Mouse (Mus musculus) bone marrow macrophage, adult 2 months (primary cell): ENCODE data around the gene Meox1. TPM values are rescaled to one million over a fixed set of nuclear protein-coding genes. Genes with fewer than 3 reads are reported as not detected.

Experiments
- H3K27ac ChIP-seq: 2 replicates; pipeline ENCODE4 v1.5.1; 2012; ENCODE audit warnings: low read depth, low read length; ENCODE audit not compliant: insufficient read depth
- H3K4me1 ChIP-seq: 2 replicates; pipeline ENCODE4 v1.6.1; 2012; ENCODE audit warnings: low read length; ENCODE audit not compliant: control insufficient read depth, insufficient read depth
- H3K4me3 ChIP-seq: 2 replicates; pipeline ENCODE4 v1.5.1; 2012; ENCODE audit warnings: mild to moderate bottlenecking, low read length, moderate library complexity; ENCODE audit not compliant: insufficient read depth
- CTCF ChIP-seq: IDR thresholded peaks from 2 replicates; pipeline ENCODE4 v1.5.1; 2012; ENCODE audit warnings: low read depth, mild to moderate bottlenecking, low read length, moderate library complexity
- POLR2A ChIP-seq: IDR thresholded peaks from 2 replicates; pipeline ENCODE4 v1.6.1; 2012; ENCODE audit warnings: mild to moderate bottlenecking, low read depth, low read length, borderline replicate concordance
- polyA plus RNA-seq: library from polyadenylated mRNA; stranded (reverse); fragments of >200 nt; gene quantifications from 2 replicates; pipeline ENCODE4 v1.2.4, GENCODE M21; 2012; ENCODE audit not compliant: missing spikeins, insufficient read depth, insufficient read length

The Meox1 gene
- polyA plus RNA-seq, 1 experiment = not detected

DNA sequence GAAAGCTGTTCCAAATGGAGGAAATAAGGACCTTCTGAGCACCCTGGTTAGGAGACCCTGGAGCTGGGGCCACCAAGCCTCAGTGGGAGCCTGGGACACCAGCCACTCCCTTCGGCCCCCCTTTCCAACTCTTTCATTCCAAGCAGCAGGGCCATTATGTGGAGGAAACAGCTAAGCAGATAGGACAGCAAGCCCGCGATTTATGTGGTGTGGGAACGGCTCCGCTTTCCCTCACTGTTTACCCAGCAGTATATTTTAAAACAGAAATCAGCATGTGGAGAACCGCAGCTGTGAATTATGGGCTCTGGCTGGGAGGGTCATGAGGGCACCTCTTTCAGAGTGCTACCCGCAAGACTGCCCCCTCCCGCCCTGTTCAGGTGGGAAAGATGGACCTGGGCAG is 7.1 kb upstream of the Meox1 start:
- no peak overlapping the region for H3K27ac ChIP-seq

GRCm38 (mm10) chr11:101898328-101898727 is 4.2 kb upstream of the Meox1 start:
- no peak overlapping the region for H3K27ac ChIP-seq
- no peaks in the 10 kb centered on the region for H3K4me1 ChIP-seq
- no peak overlapping the region for H3K4me3 ChIP-seq
- TF ChIP-seq POLR2A (no peak), CTCF (no peak)

More for the DNA sequence above, 7.1 kb upstream of the Meox1 start:
- Histone ChIP-seq H3K4me1 (no peaks in the 10 kb centered on the region), H3K4me3 (no peak overlapping the region)
- TF ChIP-seq CTCF (no peak), POLR2A (no peak)

DNA sequence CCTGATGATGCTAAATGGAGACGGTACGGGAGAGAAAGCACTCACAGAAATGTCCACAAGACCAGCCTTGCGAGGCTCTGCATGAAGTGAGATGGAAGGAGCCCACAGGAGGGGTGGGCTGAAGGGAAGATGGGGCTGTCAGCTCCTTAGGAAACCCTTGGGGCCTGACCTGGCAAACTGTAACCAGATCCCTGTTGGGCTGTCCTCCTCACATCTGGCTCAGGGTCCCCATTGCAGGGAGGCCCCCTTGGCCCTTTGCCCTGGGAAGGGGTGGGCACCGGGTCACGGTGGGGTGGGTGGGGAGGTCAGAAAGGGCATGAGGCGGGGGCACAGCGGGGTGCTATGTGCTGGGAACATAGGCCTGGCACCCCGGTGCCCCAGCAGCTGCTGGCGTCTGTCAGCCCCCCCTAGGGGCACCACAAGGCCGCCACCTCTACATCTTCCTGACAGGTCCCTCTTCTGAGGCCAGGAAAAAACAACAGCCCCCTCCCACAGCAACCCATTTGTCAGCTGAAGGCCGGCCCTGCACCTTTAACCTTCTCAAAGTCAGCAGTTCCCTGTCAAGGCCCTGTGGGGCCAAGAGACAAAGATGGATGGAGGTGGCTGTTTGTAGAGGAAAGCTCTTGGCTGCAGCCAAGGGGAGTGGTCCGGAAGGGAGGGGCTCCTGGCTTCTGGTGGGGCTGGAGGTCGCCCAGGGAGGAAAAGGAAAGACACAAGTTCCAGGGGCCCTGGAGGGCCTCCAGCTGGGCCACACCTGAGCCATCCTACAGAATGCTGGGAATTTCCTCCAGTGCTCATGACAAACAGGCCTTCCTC is 2.6 kb upstream of the Meox1 start:
- Histone ChIP-seq H3K4me1 (no peaks in the 10 kb centered on the region), H3K4me3 (no peak overlapping the region), H3K27ac (no peak overlapping the region)
- TF ChIP-seq POLR2A (no peak), CTCF (no peak)

DNA sequence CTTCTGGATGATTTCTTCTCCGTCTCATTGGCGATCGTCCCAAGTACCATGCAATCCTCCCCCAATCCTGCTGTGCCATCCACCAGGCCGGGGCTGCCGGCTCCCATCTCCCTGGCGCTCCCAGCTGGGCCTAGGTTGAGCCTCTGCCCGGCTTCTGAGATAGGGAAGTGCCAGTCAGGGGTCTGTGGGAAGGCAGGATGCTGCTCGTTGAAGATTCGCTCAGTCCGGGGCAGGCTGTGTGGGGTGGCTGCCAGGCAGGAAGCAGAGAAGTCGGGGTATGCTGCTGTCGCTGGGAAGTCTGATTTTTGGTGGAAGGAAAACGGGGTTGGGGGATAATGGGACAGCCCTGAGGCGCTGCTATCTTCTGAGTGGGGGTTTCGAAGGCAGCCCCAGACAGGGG is 614 bp downstream of the Meox1 start:
- no peak for TF ChIP-seq POLR2A
- no peak for TF ChIP-seq CTCF
- Histone ChIP-seq H3K27ac (no peak overlapping the region), H3K4me1 (no peaks in the 10 kb centered on the region), H3K4me3 (no peak overlapping the region)

DNA sequence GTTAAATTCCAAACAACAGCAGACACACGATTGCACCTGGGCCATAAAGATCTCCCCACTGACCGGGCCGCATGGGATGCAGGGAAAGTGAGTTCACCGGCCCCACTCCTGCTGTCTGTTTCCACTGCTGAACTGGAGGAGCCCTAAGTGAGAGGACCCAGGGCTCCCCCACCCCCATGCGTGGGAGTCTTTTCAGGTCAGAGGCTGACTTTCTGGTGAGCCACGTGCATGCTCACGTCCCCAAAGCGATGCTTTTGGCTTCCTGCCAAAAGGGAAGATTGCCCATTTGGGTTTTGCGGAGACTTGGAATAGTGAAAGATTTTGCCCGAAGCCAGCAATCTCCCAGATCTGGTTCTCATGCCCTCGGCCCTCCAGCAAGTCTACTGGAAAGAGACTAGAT is 2.7 kb downstream of the Meox1 start:
- H3K4me3 ChIP-seq = no peak overlapping the region
- no peak overlapping the region for H3K27ac ChIP-seq

GRCm38 (mm10) chr11:101889781-101890180 is 4.4 kb downstream of the Meox1 start:
- no peak overlapping the region for H3K4me3 ChIP-seq
- TF ChIP-seq CTCF (no peak), POLR2A (no peak)
- no peaks in the 10 kb centered on the region for H3K4me1 ChIP-seq
- no peak overlapping the region for H3K27ac ChIP-seq

More for the DNA sequence above, 2.7 kb downstream of the Meox1 start:
- H3K4me1 ChIP-seq = no peaks in the 10 kb centered on the region
- no peak for TF ChIP-seq CTCF

- Histone ChIP-seq H3K4me3 (no peak overlapping the region), H3K4me1 (no peaks in the 10 kb centered on the region), H3K27ac (no peak overlapping the region)
- no peak for TF ChIP-seq CTCF
- no peak for TF ChIP-seq POLR2A
Observed at GRCm38 (mm10) chr11:101888820-101889219, 5.4 kb downstream of the Meox1 start.

DNA sequence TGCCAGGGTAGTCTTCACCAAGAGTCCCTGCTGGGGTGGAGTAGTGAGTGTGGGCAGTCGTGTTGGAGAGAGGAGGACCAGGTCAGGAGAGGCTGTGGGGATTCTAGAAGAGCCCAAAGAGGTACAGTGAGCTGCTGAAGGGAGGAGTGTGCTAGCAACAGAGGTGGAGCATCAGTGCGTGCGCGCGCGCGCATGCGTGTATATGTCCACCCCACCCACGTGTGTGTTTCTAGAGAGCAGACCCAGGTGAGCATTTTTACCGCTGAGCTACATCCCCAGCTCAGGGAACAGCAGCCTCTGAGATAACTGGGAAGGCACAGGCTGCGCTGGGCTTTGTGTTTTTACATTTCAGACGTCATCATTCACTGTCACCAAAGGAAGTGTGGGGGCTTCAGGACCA is 7.7 kb downstream of the Meox1 start:
- Histone ChIP-seq H3K4me3 (no peak overlapping the region), H3K27ac (no peak overlapping the region), H3K4me1 (no peaks in the 10 kb centered on the region)
- TF ChIP-seq CTCF = no peak
- no peak for TF ChIP-seq POLR2A

DNA sequence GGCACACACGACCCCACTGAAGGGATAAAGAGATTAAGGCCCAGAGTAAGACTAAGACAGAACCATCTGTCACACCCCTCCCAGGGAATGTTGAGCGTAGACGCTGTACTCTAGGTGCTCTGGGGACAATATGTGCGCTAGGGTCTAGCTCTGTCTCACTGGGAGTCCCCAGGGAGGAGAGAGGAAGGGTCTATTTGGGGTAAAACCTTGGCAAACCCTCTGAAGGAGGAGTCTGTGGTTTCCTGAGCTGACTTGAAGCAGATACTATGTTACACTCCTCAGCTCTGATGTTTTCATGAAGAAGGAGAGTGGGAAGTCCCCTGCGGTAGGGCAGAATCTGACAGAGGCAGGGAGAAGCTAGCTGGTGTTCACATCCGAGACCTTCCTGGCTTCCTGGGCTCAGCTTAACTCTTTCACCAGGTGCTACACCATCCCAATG is 8.3 kb downstream of the Meox1 start:
- Histone ChIP-seq H3K4me3 (no peak overlapping the region), H3K4me1 (no peaks in the 10 kb centered on the region), H3K27ac (no peak overlapping the region)
- TF ChIP-seq CTCF (no peak), POLR2A (no peak)

DNA sequence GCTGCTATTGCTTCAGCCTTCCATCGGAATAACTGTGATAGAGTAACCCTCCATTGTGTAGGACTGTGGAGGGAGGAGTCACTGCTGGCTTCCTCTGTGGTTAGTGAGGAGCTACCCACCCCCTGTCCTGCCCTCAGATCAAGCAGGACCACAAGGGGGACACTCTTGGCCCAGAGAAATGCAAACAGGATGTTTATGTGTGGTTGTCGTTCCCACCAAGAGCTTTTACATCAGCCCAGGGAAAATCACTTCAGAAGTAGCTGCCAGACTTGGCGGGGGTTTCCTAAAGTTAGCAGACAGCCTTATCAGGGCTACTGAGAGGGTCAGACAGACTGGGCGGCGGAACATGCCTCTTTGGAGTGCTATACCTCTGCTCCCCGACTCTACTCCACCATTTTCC is 8.9 kb downstream of the Meox1 start:
- Histone ChIP-seq H3K27ac (no peak overlapping the region), H3K4me3 (no peak overlapping the region), H3K4me1 (no peaks in the 10 kb centered on the region)
- TF ChIP-seq POLR2A = no peak
- no peak for TF ChIP-seq CTCF

GRCm38 (mm10) chr11:101883911-101884310 is 10.3 kb downstream of the Meox1 start:
- Histone ChIP-seq H3K27ac (no peak overlapping the region), H3K4me3 (no peak overlapping the region), H3K4me1 (peaks cover 7% of the 10 kb centered on the region)
- TF ChIP-seq CTCF = no peak
- TF ChIP-seq POLR2A = no peak
